Comparison of ENCODE assay signal across 8 mouse cellular contexts in genomic region chr1:182376221-182376620, GRCm38 (mm10). TPM values are rescaled to one million over a fixed set of nuclear protein-coding genes. Genes with fewer than 3 reads are reported as not detected.
DNase-seq lines count a peak whose midpoint lies in the region; ATAC-seq and TF ChIP-seq lines count a peak whose summit lies in the region.

No protein-coding gene starts in this region.

- no peaks in the 10 kb centered on the region for H3K27me3 ChIP-seq in embryonic facial prominence, embryonic 14.5 days (replicated peaks; ENCODE audit: control insufficient read depth, insufficient read depth, low read length)
- H3K27me3 ChIP-seq in kidney, adult 2 months (replicated peaks; ENCODE audit: control insufficient read depth, insufficient read depth, low read length): no peaks in the 10 kb centered on the region
- H3K27me3 ChIP-seq in midbrain, embryonic 10.5 days (ENCODE audit: low read depth, poor library complexity, severe bottlenecking): no peaks in the 10 kb centered on the region

- H3K9me3 ChIP-seq in embryonic facial prominence, embryonic 14.5 days (ENCODE audit: control insufficient read depth, low read length): no peaks in the 10 kb centered on the region
- no peaks in the 10 kb centered on the region for H3K9me3 ChIP-seq in midbrain, embryonic 10.5 days (replicated peaks)

- no peak overlapping the region for H3K4me3 ChIP-seq in embryonic facial prominence, embryonic 14.5 days (ENCODE audit: low read depth, low read length)
- no peak overlapping the region for H3K4me3 ChIP-seq in kidney, adult 2 months (ENCODE audit: insufficient read depth, low read depth, low read length)
- H3K4me3 ChIP-seq in midbrain, embryonic 10.5 days: no peak overlapping the region

- no peak overlapping the region for H3K9ac ChIP-seq in embryonic facial prominence, embryonic 14.5 days (ENCODE audit: low read depth, low read length)

- no peaks in the 10 kb centered on the region for H3K36me3 ChIP-seq in embryonic facial prominence, embryonic 14.5 days (ENCODE audit: control insufficient read depth, insufficient read depth, low read length)
- no peaks in the 10 kb centered on the region for H3K36me3 ChIP-seq in kidney, adult 2 months (ENCODE audit: control insufficient read depth, insufficient read depth, low read length)
- no peaks in the 10 kb centered on the region for H3K36me3 ChIP-seq in midbrain, embryonic 10.5 days

- peak; percentile 47; the same call in 1 of the 2 replicates for ATAC-seq in embryonic facial prominence, embryonic 14.5 days (ENCODE audit: low read depth)

- no peak overlapping the region for H3K4me2 ChIP-seq in embryonic facial prominence, embryonic 14.5 days (ENCODE audit: low read depth, low read length)

- peaks cover 3% of the 10 kb centered on the region; the same call in 1 of the 2 replicates for H3K4me1 ChIP-seq in embryonic facial prominence, embryonic 14.5 days (ENCODE audit: control insufficient read depth, insufficient read depth, low read length)
- H3K4me1 ChIP-seq in kidney, adult 2 months (ENCODE audit: control insufficient read depth, insufficient read depth, low read length): no peaks in the 10 kb centered on the region
- H3K4me1 ChIP-seq in midbrain, embryonic 10.5 days: no peaks in the 10 kb centered on the region; the same call in 1 of the 2 replicates

- TF ChIP-seq POLR2A in kidney, adult 2 months (IDR thresholded peaks at IDR 0.05; ENCODE audit: low read depth, low read length): no peak

- H3K27ac ChIP-seq in embryonic facial prominence, embryonic 14.5 days (replicated peaks; ENCODE audit: low read depth, low read length): no peak overlapping the region
- no peak overlapping the region for H3K27ac ChIP-seq in kidney, adult 2 months (ENCODE audit: insufficient read depth, low read depth, low read length)
- no peak overlapping the region for H3K27ac ChIP-seq in midbrain, embryonic 10.5 days (replicated peaks)

- 33% methylated on average over 8 of the region's 8 CpGs for WGBS in embryonic facial prominence, embryonic 14.5 days
- 30% methylated on average over 8 of the region's 8 CpGs for WGBS in kidney, adult 2 months
- WGBS in midbrain, embryonic 10.5 days: 41% methylated on average over 8 of the region's 8 CpGs

- DNase-seq in right cerebral cortex, adult 18-20 months: peak; percentile 18
- DNase-seq in right cerebral cortex, postnatal 14 days: no peak
- peak; percentile 93 for DNase-seq in brain, adult 2 months (ENCODE audit: low read depth, low spot score)
- DNase-seq in embryonic facial prominence, embryonic 14.5 days (ENCODE audit: low spot score): peak; percentile 65
- peak; percentile 58 for DNase-seq in kidney, adult 2 months
- peak; percentile 33 for DNase-seq in midbrain, embryonic 10.5 days (ENCODE audit: low spot score)
- no peak for DNase-seq in spleen, postnatal 10 days (ENCODE audit: low spot score in 2 of 2)
- DNase-seq in testis, postnatal 14 days (ENCODE audit: low spot score): no peak

- peak; percentile 49 for TF ChIP-seq CTCF in kidney, adult 2 months (conservative IDR thresholded peaks at IDR 0.05; ENCODE audit: insufficient read depth, insufficient read length, low read depth, low read length)

RNA-seq across cellular contexts. Expression of gene Trp53bp2, which starts 32.8 kb away (rescaled TPM):
- 23.2 and 24.1 TPM in 2 replicates for polyA plus RNA-seq in embryonic facial prominence, embryonic 14.5 days (2014; fragmentation: Nextera tagmentation; extraction: Ambion mirVana)
- 25.0 and 29.7 TPM in 2 replicates for polyA plus RNA-seq in kidney, adult 2 months (2012; rRNA removed)
- polyA plus RNA-seq in midbrain, embryonic 10.5 days (2016; fragmentation: Nextera tagmentation; extraction: Ambion mirVana): 24.7 and 28.9 TPM in 2 replicates

RNA-seq across cellular contexts. Expression of gene Fbxo28, which starts 34.8 kb away (rescaled TPM):
- polyA plus RNA-seq in embryonic facial prominence, embryonic 14.5 days (2014; fragmentation: Nextera tagmentation; extraction: Ambion mirVana): 24.3 and 25.4 TPM in 2 replicates
- polyA plus RNA-seq in kidney, adult 2 months (2012; rRNA removed): 9.0 and 11.0 TPM in 2 replicates
- polyA plus RNA-seq in midbrain, embryonic 10.5 days (2016; fragmentation: Nextera tagmentation; extraction: Ambion mirVana): 22.6 and 22.7 TPM in 2 replicates

Comparison
In these comparisons a context has a peak if more than half of its experiments do, and no peak if none do; other contexts are left out.
1. DNase-seq: peak in right cerebral cortex, adult 18-20 months (single experiment), brain, adult 2 months (single experiment), embryonic facial prominence, embryonic 14.5 days (single experiment), kidney, adult 2 months (single experiment) and midbrain, embryonic 10.5 days (single experiment); none in right cerebral cortex, postnatal 14 days (single experiment), spleen, postnatal 10 days (0 of 2) and testis, postnatal 14 days (single experiment).